22 mouse cellular contexts compared by ENCODE assay signal in genomic region chr14:61322740-61323139, GRCm38 (mm10). TPM values are rescaled to one million over a fixed set of nuclear protein-coding genes. Genes with fewer than 3 reads are reported as not detected.
A peak's percentile ranks its signal among the peaks of the same experiment; 100 is the strongest.
DNase-seq lines count a peak whose midpoint lies in the region; ATAC-seq and TF ChIP-seq lines count a peak whose summit lies in the region.
"Had no signal": no experiment of that assay in that cellular context is flagged by ENCODE, and none has a peak within 500 bp of the region (broad histone marks: within the 10 kb centered on the region; RNA-seq: fewer than 3 reads in every experiment).

No protein-coding gene starts in this region.

- H3K4me1 ChIP-seq in G1E (ENCODE audit: insufficient read depth, low read depth, low read length) = peaks cover 18% of the 10 kb centered on the region

- H3K27me3 ChIP-seq in G1E (ENCODE audit: insufficient read depth, low read length) = peaks cover 2% of the 10 kb centered on the region; the same call in 1 of the 2 replicates
- H3K27me3 ChIP-seq: CH12.LX; embryonic facial prominence, embryonic 12.5 days; forebrain, embryonic 13.5 days; forebrain, embryonic 15.5 days had no signal

- H3K9me3 ChIP-seq in G1E (replicated peaks) = no peaks in the 10 kb centered on the region; the same call in 1 of the 2 replicates
- H3K9me3 ChIP-seq: embryonic facial prominence, embryonic 12.5 days; forebrain, embryonic 15.5 days had no signal

- peak; percentile 60 for ATAC-seq in G1E (ENCODE audit: extremely low read depth, insufficient number of reproducible peaks, low FRiP score, poor library complexity, severe bottlenecking)
- 0 out of 2 replicates have a peak, but pooled peaks have one; percentile 42 for ATAC-seq in megakaryocyte-erythroid progenitor cell, adult 5-6 weeks (replicated peaks; ENCODE audit: low FRiP score, low TSS enrichment, poor library complexity, severe bottlenecking)
- no peak for ATAC-seq in inflammation-experienced regulatory T-cells, adult 6 months
- ATAC-seq: CD4-positive, CD25-positive, alpha-beta regulatory T cell, adult 4 months; forebrain, embryonic 13.5 days; forebrain, embryonic 15.5 days; forebrain, postnatal 0 days had no signal

- H3K4me3 ChIP-seq in G1E (ENCODE audit: low read depth, low read length) = no peak overlapping the region
- H3K4me3 ChIP-seq: embryonic facial prominence, embryonic 10.5 days; embryonic facial prominence, embryonic 12.5 days; forebrain, embryonic 13.5 days; forebrain, embryonic 15.5 days had no signal

- no peak for TF ChIP-seq CTCF in G1E (IDR thresholded peaks at IDR 0.05; ENCODE audit: low read depth, low read length)

- DNase-seq in G1E (ENCODE audit: low spot score) (no peak), MEL-GATA-1-ER (ENCODE audit: extremely low read depth, low read depth) (peak; percentile 70)
- no peak for DNase-seq in retina, embryonic 14.5 days (ENCODE audit: low spot score)
- no peak for DNase-seq in layer of hippocampus, postnatal 36 days
- DNase-seq: adrenal gland, adult 2 months; adrenal gland, postnatal 10 days; adrenal gland, postnatal 25 days; B cell, adult 2 months; cerebellum, adult 11 months; cerebellum, adult 18-20 months; cerebellum, adult 9-10 months; cerebellum, postnatal 10 days; cerebellum, postnatal 25 days; forebrain, postnatal 0 days had no signal

- no peaks in the 10 kb centered on the region for H3K36me3 ChIP-seq in G1E (replicated peaks)
- H3K36me3 ChIP-seq: embryonic facial prominence, embryonic 10.5 days; embryonic facial prominence, embryonic 12.5 days; forebrain, embryonic 15.5 days had no signal

RNA-seq across cellular contexts. Expression of gene Arl11, which starts 13.2 kb away (rescaled TPM):
- total RNA-seq in G1E (2014; fragmentation: Nextera tagmentation) = not detected in 2 replicates
- 0.12 TPM in 1 of 2 replicates, not detected in the other for total RNA-seq in G1E (2017)
- not detected in 2 replicates for polyA plus RNA-seq in G1E (2012)
- 0.99 and 2.4 TPM in 2 replicates for total RNA-seq in megakaryocyte-erythroid progenitor cell, adult 5-6 weeks (2014; fragmentation: Nextera tagmentation)
- 0.46 TPM in 1 of 2 replicates, not detected in the other for total RNA-seq in megakaryocyte-erythroid progenitor cell, adult 5-6 weeks (2017)
- polyA plus RNA-seq in inflammation-experienced regulatory T-cells, adult 6 months (2017; shearing (Covaris generic)) = under 1 TPM; 0.30 to 0.64 (median 0.53) TPM
- under 1 TPM; 0.22 to 0.68 TPM for total RNA-seq in layer of hippocampus, postnatal 36 days (2021)
- polyA plus RNA-seq: CD4-positive, CD25-positive, alpha-beta regulatory T cell, adult 4 months had no signal

RNA-seq across cellular contexts. Expression of gene Ebpl, which starts 37.5 kb away (rescaled TPM):
- 1.8 and 3.5 TPM in 2 replicates for total RNA-seq in G1E (2014; fragmentation: Nextera tagmentation)
- total RNA-seq in G1E (2017) = 1.9 and 2.8 TPM in 2 replicates
- polyA plus RNA-seq in G1E (2012) = 0.52 and 0.76 TPM in 2 replicates
- 2.6 and 3.4 TPM in 2 replicates for total RNA-seq in megakaryocyte-erythroid progenitor cell, adult 5-6 weeks (2014; fragmentation: Nextera tagmentation)
- total RNA-seq in megakaryocyte-erythroid progenitor cell, adult 5-6 weeks (2017) = 1.8 and 2.7 TPM in 2 replicates
- polyA plus RNA-seq in inflammation-experienced regulatory T-cells, adult 6 months (2017; shearing (Covaris generic)) = 10 to 100 TPM in 2 of 3 experiments, 1 to 10 TPM in 1; 8.3 to 13.0 (median 10.1) TPM
- 1 to 10 TPM; 5.3 to 6.3 TPM for total RNA-seq in layer of hippocampus, postnatal 36 days (2021)
